Mouse (Mus musculus) liver, embryonic 14.5 days (tissue): ENCODE data around the gene Eefsec. TPM values are rescaled to one million over a fixed set of nuclear protein-coding genes. Genes with fewer than 3 reads are reported as not detected.

Source experiments
- ATAC-seq: fragments of 200-750 bp; cut with Nextera tagmentation; 2 replicates; pipeline ENCODE4 v1.8.0; 2017; ENCODE audit warnings: moderate number of reproducible peaks, mild to moderate bottlenecking, moderate library complexity; ENCODE audit not compliant: insufficient read depth
- DNase-seq, 3 experiments: peaks; one replicate each; pipeline ENCODE4 v3.0.0-alpha.2; 2012 to 2013; ENCODE audit warnings: low read depth in 3 of 3, low spot score in 3 of 3
- H3K27ac ChIP-seq: fragments of 300-500 bp; sonication (generic); 2 replicates; pipeline ENCODE4 v1.5.1; 2014; ENCODE audit warnings: moderate library complexity, mild to moderate bottlenecking, control low read depth, inconsistent platforms
- H3K27me3 ChIP-seq: fragments of 300-500 bp; sonication (generic); 2 replicates; pipeline ENCODE4 v1.6.1; 2014; ENCODE audit warnings: mild to moderate bottlenecking, low read length, moderate library complexity; ENCODE audit not compliant: control insufficient read depth, insufficient read depth
- H3K36me3 ChIP-seq: fragments of 300-500 bp; sonication (generic); replicated peaks from 2 replicates; pipeline ENCODE4 v1.6.1; 2014; ENCODE audit warnings: low read depth; ENCODE audit not compliant: control insufficient read depth, insufficient read depth
- H3K4me1 ChIP-seq, 2 experiments: fragments of 200-500 bp in 1 of 2; fragments of 300-500 bp in 1 of 2; sonication (generic) in 1 of 2; replicated peaks; 2 replicates each; pipeline ENCODE4 v1.6.1; 2012 to 2014; ENCODE audit warnings: antibody characterized with exemption in 1 of 2, inconsistent platforms in 1 of 2, low read length in 1 of 2; ENCODE audit not compliant: control insufficient read depth in 2 of 2, insufficient read depth in 2 of 2
- H3K4me2 ChIP-seq: fragments of 300-500 bp; sonication (generic); 2 replicates; pipeline ENCODE4 v1.6.1; 2014; ENCODE audit warnings: low read depth, mild to moderate bottlenecking, control low read depth, moderate library complexity
- H3K4me3 ChIP-seq, 2 experiments: fragments of 200-500 bp in 1 of 2; fragments of 300-500 bp in 1 of 2; sonication (generic) in 1 of 2; 2 replicates each; pipeline ENCODE4 v1.5.1; 2012 to 2014; ENCODE audit warnings: low read depth in 2 of 2, low read length in 2 of 2, mild to moderate bottlenecking in 2 of 2, control low read depth in 1 of 2, inconsistent platforms in 1 of 2, moderate library complexity in 1 of 2; ENCODE audit not compliant: insufficient read depth in 1 of 2
- H3K9ac ChIP-seq: fragments of 300-500 bp; sonication (generic); replicated peaks from 2 replicates; pipeline ENCODE4 v1.6.1; 2014; ENCODE audit warnings: mild to moderate bottlenecking, control low read depth, moderate library complexity
- H3K9me3 ChIP-seq: fragments of 300-500 bp; sonication (generic); 2 replicates; pipeline ENCODE4 v1.6.1; 2016; ENCODE audit warnings: low read length, mixed read lengths; ENCODE audit not compliant: control insufficient read depth
- CTCF ChIP-seq: IDR thresholded peaks from 2 replicates; pipeline ENCODE4 v1.5.1; 2016; ENCODE audit warnings: antibody characterized with exemption, low read depth, control low read depth
- EP300 ChIP-seq: IDR thresholded peaks from 2 replicates; pipeline ENCODE4 v1.6.1; 2016; ENCODE audit warnings: antibody characterized with exemption, low read depth
- WGBS: fragments of 180-500 bp; shearing (Covaris S2); extraction: QIAGEN DNeasy Blood & Tissue Kit; methylation state at CpG from one replicate; pipeline ENCODE4 v1.1.7; 2014; ENCODE audit not compliant: insufficient replicate concordance; 5-methylcytosine and 5-hydroxymethylcytosine counted together
- polyA plus RNA-seq, 2 experiments: library from polyadenylated mRNA; depleted of rRNA in 1 of 2; stranded (reverse) in 1 of 2; unstranded in 1 of 2; fragments of >200 nt; fragmentation: Nextera tagmentation in 1 of 2; extraction: Ambion mirVana in 1 of 2; gene quantifications; 2 replicates each; pipeline versions ENCODE4 v1.2.1 to v1.2.3; 2012 to 2014

The Eefsec gene
- polyA plus RNA-seq, 2 experiments, result 9.7 to 14.3 TPM

DNA sequence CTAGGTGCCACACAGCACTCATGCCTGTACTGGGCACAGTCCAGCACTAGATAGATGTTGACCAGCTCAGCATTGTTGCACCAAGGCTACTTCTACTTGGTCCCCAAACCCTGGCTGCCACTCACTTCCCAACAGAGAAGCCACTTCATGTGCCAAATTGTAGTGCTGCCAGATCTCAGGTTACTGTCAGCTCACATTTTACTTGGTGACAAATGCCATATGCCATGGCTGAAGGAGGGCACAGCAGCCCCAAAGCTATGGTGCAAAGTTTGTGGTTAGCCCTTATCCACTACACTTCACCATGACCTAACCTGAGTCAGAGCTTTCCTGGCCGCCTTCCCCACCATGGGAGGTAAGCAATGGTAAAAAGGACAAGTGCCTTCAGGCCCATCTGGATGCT, 99.6 kb downstream of the Eefsec start:
- H3K36me3 ChIP-seq, result no peaks in the 10 kb centered on the region
- H3K9ac ChIP-seq, result no peak overlapping the region
- 69% methylated on average over 1 of the region's 1 CpGs for WGBS
- no peak overlapping the region for H3K4me3 ChIP-seq
- H3K9me3 ChIP-seq, result no peaks in the 10 kb centered on the region
- no peaks in the 10 kb centered on the region for H3K27me3 ChIP-seq
- no peaks in the 10 kb centered on the region for H3K4me1 ChIP-seq
- no peak overlapping the region for H3K4me2 ChIP-seq
- DNase-seq (no peak), ATAC-seq (no peak)
- no peak for TF ChIP-seq EP300
- no peak for TF ChIP-seq CTCF
- H3K27ac ChIP-seq, result no peak overlapping the region

DNA sequence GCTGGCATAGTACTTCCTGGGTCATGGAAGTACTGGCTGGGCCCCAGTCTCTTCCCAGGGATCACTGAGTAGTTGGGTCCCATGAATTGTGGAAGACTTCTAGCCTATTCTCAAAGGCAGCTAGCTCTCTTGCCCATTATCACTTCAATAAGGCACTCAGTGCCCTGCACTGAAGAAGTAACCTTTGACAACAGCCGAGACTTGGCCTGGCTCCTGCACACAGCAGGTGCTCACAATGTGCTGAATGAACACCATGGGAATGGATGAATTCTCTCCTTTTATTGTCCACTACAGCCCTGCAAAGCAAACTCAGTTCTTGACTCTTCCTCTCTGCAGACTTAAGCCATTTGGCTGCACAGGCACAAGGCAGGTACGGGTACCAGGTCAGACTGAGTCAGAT, 101.0 kb downstream of the Eefsec start:
- Histone ChIP-seq H3K4me2 (no peak overlapping the region), H3K36me3 (no peaks in the 10 kb centered on the region), H3K4me1 (no peaks in the 10 kb centered on the region), H3K4me3 (no peak overlapping the region), H3K27me3 (no peaks in the 10 kb centered on the region), H3K9me3 (no peaks in the 10 kb centered on the region), H3K9ac (no peak overlapping the region), H3K27ac (no peak overlapping the region)
- TF ChIP-seq EP300 (no peak), CTCF (no peak)
- ATAC-seq, result no peak
- DNase-seq, result no peak
- WGBS, result 73% methylated on average over 2 of the region's 2 CpGs

DNA sequence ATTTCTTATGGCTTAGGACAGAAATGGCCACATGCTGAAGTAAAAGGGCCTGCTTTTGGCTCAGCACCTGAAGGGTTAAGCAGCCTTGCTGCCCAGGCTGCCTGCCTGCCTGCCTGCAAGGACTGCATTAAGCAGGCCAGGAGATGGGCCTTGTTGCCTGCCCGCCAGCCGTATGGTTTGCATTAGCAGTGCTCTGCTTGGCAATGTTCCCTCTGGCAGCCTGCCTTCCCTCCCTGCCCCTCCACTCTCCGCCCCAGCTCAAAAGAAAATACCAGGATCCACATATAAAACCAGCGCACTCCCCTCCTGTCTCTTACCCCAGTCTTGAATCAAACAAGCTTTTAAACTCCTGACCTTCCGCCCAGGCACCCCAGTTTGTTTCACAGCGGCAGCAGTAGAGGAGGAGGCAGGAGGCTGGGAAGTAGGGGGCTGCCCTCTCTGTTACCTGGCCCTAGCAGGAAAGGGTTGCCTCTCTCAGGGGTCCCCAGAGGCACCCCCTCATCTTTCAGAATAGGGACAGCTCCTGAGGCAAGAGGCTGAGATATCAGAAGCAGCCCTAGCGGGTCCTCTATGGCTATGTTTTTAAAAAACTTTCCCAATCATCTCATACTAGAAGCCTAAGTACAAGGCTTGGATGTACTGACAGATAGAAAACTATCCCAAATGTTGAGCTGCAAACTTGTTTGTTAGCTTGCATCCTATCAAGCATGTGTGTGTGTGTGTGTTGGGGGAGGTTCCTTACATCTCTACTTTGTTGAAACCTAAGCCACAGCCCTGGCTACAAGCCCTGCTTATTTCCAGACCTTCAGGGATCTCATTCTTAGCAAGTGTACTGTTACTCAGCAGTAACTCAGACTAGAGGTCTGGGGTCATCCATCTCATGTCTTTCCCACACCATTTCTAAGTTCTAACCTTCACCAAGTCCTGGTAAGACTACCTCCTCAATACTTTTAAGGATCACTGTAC, 102.6 kb downstream of the Eefsec start:
- H3K4me3 ChIP-seq, result no peak overlapping the region
- no peak overlapping the region for H3K4me2 ChIP-seq
- H3K9ac ChIP-seq, result no peak overlapping the region
- ATAC-seq, result no peak
- 70% methylated on average over 7 of the region's 7 CpGs for WGBS
- H3K27me3 ChIP-seq, result no peaks in the 10 kb centered on the region
- H3K9me3 ChIP-seq, result no peaks in the 10 kb centered on the region
- TF ChIP-seq CTCF (no peak), EP300 (no peak)
- H3K27ac ChIP-seq, result no peak overlapping the region
- DNase-seq, result no peak
- H3K4me1 ChIP-seq, result no peaks in the 10 kb centered on the region
- no peaks in the 10 kb centered on the region for H3K36me3 ChIP-seq

DNA sequence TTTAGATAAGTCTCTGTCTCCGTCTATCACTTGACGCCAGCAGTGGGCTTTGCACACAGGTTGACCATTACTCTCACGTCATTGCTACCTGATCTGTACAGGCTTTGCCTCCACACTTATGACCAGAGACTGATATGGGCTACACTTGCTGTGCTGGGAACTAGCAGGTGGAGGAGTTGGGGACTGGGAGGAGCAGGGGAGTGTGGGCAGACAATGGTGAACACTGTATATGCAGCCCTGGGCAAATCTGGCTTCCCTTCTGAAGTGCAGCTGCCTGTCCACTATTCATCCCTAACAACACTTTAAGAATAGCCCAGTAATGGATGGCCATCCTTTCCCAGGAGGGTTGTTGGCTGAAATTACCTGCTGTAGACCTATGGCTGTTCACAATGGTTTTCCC, 103.4 kb downstream of the Eefsec start:
- Histone ChIP-seq H3K27ac (no peak overlapping the region), H3K9ac (no peak overlapping the region), H3K4me1 (no peaks in the 10 kb centered on the region), H3K4me2 (no peak overlapping the region), H3K27me3 (no peaks in the 10 kb centered on the region), H3K36me3 (no peaks in the 10 kb centered on the region), H3K9me3 (no peaks in the 10 kb centered on the region), H3K4me3 (no peak overlapping the region)
- no peak for ATAC-seq
- WGBS, result 72% methylated on average over 3 of the region's 3 CpGs
- no peak for DNase-seq
- TF ChIP-seq CTCF (no peak), EP300 (no peak)

DNA sequence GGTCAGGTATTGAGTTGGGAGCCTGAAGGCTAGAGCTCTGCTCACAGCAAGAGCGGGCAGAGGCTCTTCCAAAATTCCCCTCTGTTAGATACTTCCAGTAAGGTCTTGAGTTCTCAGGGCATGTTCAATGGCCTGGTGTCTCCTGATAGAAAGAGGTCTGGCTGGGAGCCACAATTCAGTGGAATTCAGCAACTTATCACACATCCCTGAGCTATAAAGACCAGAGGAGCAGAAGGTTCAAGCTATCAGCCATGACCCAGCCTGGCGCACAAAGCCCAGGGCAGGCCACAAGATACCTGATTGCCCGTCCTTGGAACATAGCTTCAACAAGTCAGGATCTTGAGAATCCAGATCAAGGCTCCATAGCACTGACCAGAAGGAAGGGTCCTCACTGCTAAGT, 105.2 kb downstream of the Eefsec start:
- TF ChIP-seq EP300 (no peak), CTCF (no peak)
- no peak overlapping the region for H3K27ac ChIP-seq
- H3K9ac ChIP-seq, result no peak overlapping the region
- H3K9me3 ChIP-seq, result no peaks in the 10 kb centered on the region
- no peaks in the 10 kb centered on the region for H3K4me1 ChIP-seq
- no peak overlapping the region for H3K4me2 ChIP-seq
- DNase-seq (no peak), ATAC-seq (no peak)
- no peak overlapping the region for H3K4me3 ChIP-seq
- WGBS, result 73% methylated on average over 3 of the region's 3 CpGs
- H3K36me3 ChIP-seq, result no peaks in the 10 kb centered on the region
- no peaks in the 10 kb centered on the region for H3K27me3 ChIP-seq
